Mouse (Mus musculus): ENCODE data around the gene Pprc1. TPM values are rescaled to one million over a fixed set of nuclear protein-coding genes. Genes with fewer than 3 reads are reported as not detected.

Gene Pprc1
- total RNA-seq (2021) (10 to 100 TPM; 22.5 to 36.4 TPM), polyA plus RNA-seq (2012; rRNA removed) (16.0 and 19.1 TPM in 2 replicates)
- long read RNA-seq, partial matches to known transcripts: 1 of 1 reads
- long read RNA-seq, other reads (novel, unspliced or antisense): 0 of 1 reads

GRCm38 (mm10) chr19:46044271-46044992 is at the start of gene Pprc1:
Pprc1 (plus strand) TSS chr19:46044886.
- peak; percentile 71 for DNase-seq

- no peak for DNase-seq
Observed at GRCm38 (mm10) chr19:45997365-45997764, 47.3 kb upstream of the Pprc1 start.

GRCm38 (mm10) chr19:45997785-45998693 is 46.6 kb upstream of the Pprc1 start, which contains the start of gene Armh3:
Armh3 (minus strand) TSS chr19:45998488.
- peak; percentile 96 for DNase-seq

- DNase-seq: no peak
Observed at GRCm38 (mm10) chr19:45998694-45999217, 45.9 kb upstream of the Pprc1 start.

- DNase-seq: no peak
Observed at GRCm38 (mm10) chr19:45999378-45999777, 45.3 kb upstream of the Pprc1 start.

GRCm38 (mm10) chr19:46002279-46002678 is 42.4 kb upstream of the Pprc1 start:
- DNase-seq: no peak

GRCm38 (mm10) chr19:46003371-46004226 is 41.1 kb upstream of the Pprc1 start, which contains the start of gene Hps6:
Hps6 (plus strand) TSS chr19:46003508.
- peak; percentile 97 for DNase-seq

- DNase-seq: no peak
Observed at GRCm38 (mm10) chr19:46004814-46005466, 39.7 kb upstream of the Pprc1 start.

GRCm38 (mm10) chr19:46005680-46006079 is 39.0 kb upstream of the Pprc1 start:
- no peak for DNase-seq

- DNase-seq: peak; percentile 90
Observed at GRCm38 (mm10) chr19:46014572-46015178, 30.0 kb upstream of the Pprc1 start.

GRCm38 (mm10) chr19:46016023-46016422 is 28.7 kb upstream of the Pprc1 start:
- no peak for DNase-seq

GRCm38 (mm10) chr19:46024959-46025358 is 19.7 kb upstream of the Pprc1 start:
- DNase-seq: no peak

- DNase-seq: no peak
Observed at GRCm38 (mm10) chr19:46026567-46026966, 18.1 kb upstream of the Pprc1 start.

GRCm38 (mm10) chr19:46028747-46029320 is 15.9 kb upstream of the Pprc1 start:
- no peak for DNase-seq

- no peak for DNase-seq
Observed at GRCm38 (mm10) chr19:46029652-46030051, 15.0 kb upstream of the Pprc1 start.

GRCm38 (mm10) chr19:46030196-46030983 is 14.3 kb upstream of the Pprc1 start:
- no peak for DNase-seq

GRCm38 (mm10) chr19:46031689-46032432 is 12.8 kb upstream of the Pprc1 start:
- DNase-seq: no peak

GRCm38 (mm10) chr19:46032731-46033510 is 11.8 kb upstream of the Pprc1 start:
- no peak for DNase-seq

All from adrenal gland, adult 2 months (tissue).